Mouse (Mus musculus): ENCODE measurements around the gene Olfr153.
A peak's percentile ranks its signal among the peaks of the same experiment; 100 is the strongest.
"Not testable (repeated sequence)": the region's sequence is repeated elsewhere in the genome, so short reads cannot be mapped to it uniquely, and the experiment has no call there.

The Olfr153 gene

GRCm38 (mm10) chr2:87531496-87531895, at the start of gene Olfr153:
TSS of gene Olfr153 (plus strand) at chr2:87531796.
- DNase-seq (ENCODE audit: low read depth, low spot score): no peak

GRCm38 (mm10) chr2:87482276-87482675, 49.3 kb upstream of the Olfr153 start:
- DNase-seq (ENCODE audit: low read depth, low spot score): peak; percentile 54

GRCm38 (mm10) chr2:87496993-87497392, 34.6 kb upstream of the Olfr153 start, which contains the start of gene Pramel7:
TSS of gene Pramel7 (minus strand) at chr2:87497093.
- DNase-seq (ENCODE audit: low read depth, low spot score): not testable (repeated sequence)

- DNase-seq (ENCODE audit: low read depth, low spot score): no peak
Measured at GRCm38 (mm10) chr2:87506265-87506664, 25.3 kb upstream of the Olfr153 start, which contains the start of gene Pramel6. TSS of gene Pramel6 (plus strand) at chr2:87506565.

GRCm38 (mm10) chr2:87515046-87515445, 16.6 kb upstream of the Olfr153 start:
- DNase-seq (ENCODE audit: low read depth, low spot score): peak; percentile 72

GRCm38 (mm10) chr2:87515457-87516060, 16.0 kb upstream of the Olfr153 start:
- DNase-seq (ENCODE audit: low read depth, low spot score): peak; percentile 92

- DNase-seq (ENCODE audit: low read depth, low spot score): peak; percentile 78
Measured at GRCm38 (mm10) chr2:87516581-87516980, 15.0 kb upstream of the Olfr153 start.

- no peak for DNase-seq (ENCODE audit: low read depth, low spot score)
Measured at GRCm38 (mm10) chr2:87520651-87521050, 10.9 kb upstream of the Olfr153 start.

- peak; percentile 74 for DNase-seq (ENCODE audit: low read depth, low spot score)
Measured at GRCm38 (mm10) chr2:87525899-87526616, 5.5 kb upstream of the Olfr153 start.

GRCm38 (mm10) chr2:87534826-87535225, 3.2 kb downstream of the Olfr153 start:
- peak; percentile 87 for DNase-seq (ENCODE audit: low read depth, low spot score)

GRCm38 (mm10) chr2:87545442-87545841, 13.8 kb downstream of the Olfr153 start, which contains the start of gene Olfr1128:
TSS of gene Olfr1128 (minus strand) at chr2:87545542.
- DNase-seq (ENCODE audit: low read depth, low spot score): no peak

- not testable (repeated sequence) for DNase-seq (ENCODE audit: low read depth, low spot score)
Measured at GRCm38 (mm10) chr2:87573602-87574001, 42.0 kb downstream of the Olfr153 start, which contains the start of gene Olfr1129. TSS of gene Olfr1129 (plus strand) at chr2:87573902.
